Mouse (Mus musculus) heart, embryonic 16.5 days (tissue): ENCODE measurements around the gene Krt42. TPM values are rescaled to one million over a fixed set of nuclear protein-coding genes. Genes with fewer than 3 reads are reported as not detected.
A peak's percentile ranks its signal among the peaks of the same experiment; 100 is the strongest.

Source experiments
- ATAC-seq: fragments of 200-750 bp; cut with Nextera tagmentation; replicated peaks from 2 replicates; pipeline ENCODE4 v1.8.0; 2017; ENCODE audit warnings: moderate number of reproducible peaks; ENCODE audit not compliant: insufficient read depth, low FRiP score; ENCODE audit errors: extremely low read depth
- H3K27ac ChIP-seq: fragments of 300-500 bp; sonication (generic); 2 replicates; pipeline ENCODE4 v1.5.1; 2014; ENCODE audit warnings: mild to moderate bottlenecking, low read length, control low read depth, moderate library complexity
- H3K27me3 ChIP-seq: fragments of 300-500 bp; sonication (generic); 2 replicates; pipeline ENCODE4 v1.6.1; 2014; ENCODE audit warnings: low read length, mixed read lengths; ENCODE audit not compliant: control insufficient read depth, insufficient read depth
- H3K36me3 ChIP-seq: fragments of 300-500 bp; sonication (generic); 2 replicates; pipeline ENCODE4 v1.6.1; 2014; ENCODE audit not compliant: control insufficient read depth, insufficient read depth
- H3K4me1 ChIP-seq: fragments of 300-500 bp; sonication (generic); 2 replicates; pipeline ENCODE4 v1.6.1; 2014; ENCODE audit warnings: low read length, mixed read lengths; ENCODE audit not compliant: control insufficient read depth, insufficient read depth
- H3K4me2 ChIP-seq: fragments of 300-500 bp; sonication (generic); 2 replicates; pipeline ENCODE4 v1.6.1; 2014; ENCODE audit warnings: low read depth, mild to moderate bottlenecking, control low read depth, low read length
- H3K4me3 ChIP-seq: fragments of 300-500 bp; sonication (generic); 2 replicates; pipeline ENCODE4 v1.5.1; 2014; ENCODE audit warnings: mild to moderate bottlenecking, control low read depth, low read length
- H3K9ac ChIP-seq: fragments of 300-500 bp; sonication (generic); 2 replicates; pipeline ENCODE4 v1.6.1; 2014; ENCODE audit warnings: low read length, control low read depth
- H3K9me3 ChIP-seq: fragments of 300-500 bp; sonication (generic); replicated peaks from 2 replicates; pipeline ENCODE4 v1.6.1; 2016; ENCODE audit warnings: low read length; ENCODE audit not compliant: control insufficient read depth
- WGBS: fragments of 180-500 bp; shearing (Covaris S2); extraction: QIAGEN DNeasy Blood & Tissue Kit; methylation state at CpG from one replicate; pipeline ENCODE4 v1.1.7; 2014; 5-methylcytosine and 5-hydroxymethylcytosine counted together
- polyA plus RNA-seq: library from polyadenylated mRNA; unstranded; fragments of >200 nt; fragmentation: Nextera tagmentation; extraction: Ambion mirVana; gene quantifications from 2 replicates; pipeline ENCODE4 v1.2.1, GENCODE M21; 2015

The Krt42 gene
- polyA plus RNA-seq, 1 experiment from 2014 or later: not detected

DNA sequence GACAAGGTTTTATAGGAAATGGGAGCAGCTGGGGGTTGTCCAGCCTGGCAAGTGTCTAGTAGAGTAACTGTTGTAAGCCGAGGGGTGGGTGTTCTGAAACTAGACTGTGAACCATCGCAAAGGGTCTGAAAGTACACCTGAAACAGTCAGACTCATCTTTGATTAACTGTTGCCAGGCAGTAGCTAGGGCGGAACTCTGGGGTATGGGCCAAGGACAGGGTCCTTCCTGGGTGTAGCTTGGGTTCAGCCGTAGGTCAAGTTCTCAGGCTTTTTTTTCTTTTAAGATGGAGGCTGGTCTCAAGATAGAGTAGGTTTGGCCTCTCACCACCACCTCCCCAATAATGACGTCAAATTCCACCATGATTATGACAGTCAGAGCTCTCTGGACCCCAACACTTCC is 38.2 kb upstream of the Krt42 start:
- peaks cover 6% of the 10 kb centered on the region for H3K4me1 ChIP-seq
- no peak overlapping the region for H3K4me3 ChIP-seq
- no peak overlapping the region for H3K4me2 ChIP-seq
- H3K36me3 ChIP-seq: no peaks in the 10 kb centered on the region
- H3K27me3 ChIP-seq: no peaks in the 10 kb centered on the region
- no peak overlapping the region for H3K9ac ChIP-seq
- H3K9me3 ChIP-seq: no peaks in the 10 kb centered on the region
- WGBS: 80% methylated on average over 5 of the region's 5 CpGs
- H3K27ac ChIP-seq: no peak overlapping the region
- no peak for ATAC-seq

DNA sequence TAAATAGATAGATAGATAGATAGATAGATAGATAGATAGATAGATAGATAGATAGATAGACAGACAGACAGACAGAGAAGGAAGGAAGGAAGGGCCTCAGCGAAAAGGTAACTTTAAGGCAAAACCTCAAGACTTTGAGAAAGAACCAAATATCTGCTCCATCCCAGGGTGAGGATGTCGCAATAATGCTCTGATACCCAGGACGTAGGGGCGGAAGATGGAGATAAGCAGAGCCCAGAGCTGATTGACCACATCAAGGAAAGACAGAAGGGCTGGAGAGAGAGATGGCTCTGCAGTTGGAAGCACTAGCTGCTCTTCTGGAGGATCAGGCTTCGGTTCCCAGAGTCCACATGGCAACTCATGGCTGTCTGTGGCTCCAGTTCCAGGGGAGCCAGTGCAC is 31.6 kb upstream of the Krt42 start:
- no peaks in the 10 kb centered on the region for H3K36me3 ChIP-seq
- WGBS: 66% methylated on average over 5 of the region's 5 CpGs
- H3K27ac ChIP-seq: no peak overlapping the region
- H3K9ac ChIP-seq: no peak overlapping the region
- H3K9me3 ChIP-seq: no peaks in the 10 kb centered on the region
- no peak for ATAC-seq
- H3K27me3 ChIP-seq: 0 out of 2 replicates have a peak, but pooled peaks cover 2% of the 10 kb centered on the region
- no peak overlapping the region for H3K4me2 ChIP-seq
- peaks cover 3% of the 10 kb centered on the region; the same call in 1 of the 2 replicates for H3K4me1 ChIP-seq
- H3K4me3 ChIP-seq: no peak overlapping the region

DNA sequence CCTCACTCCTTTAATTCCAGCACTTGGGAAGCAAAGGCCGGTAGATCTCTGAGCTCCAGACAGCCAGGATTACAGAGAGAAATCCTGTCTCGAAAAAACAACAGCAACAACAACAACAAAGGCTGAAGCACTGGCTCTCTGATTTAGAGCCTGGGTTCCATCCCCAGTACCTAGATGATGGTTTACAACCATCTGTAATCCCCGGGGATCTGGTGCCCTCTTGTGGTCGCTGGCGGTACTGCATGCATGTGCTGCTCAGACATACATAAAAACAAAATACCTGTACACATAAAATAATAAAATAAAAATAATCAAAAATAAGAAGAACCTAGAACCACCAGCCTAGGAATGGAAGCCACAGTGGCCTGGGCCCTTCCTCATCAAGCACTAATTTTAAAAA is 30.6 kb upstream of the Krt42 start:
- ATAC-seq: no peak
- no peak overlapping the region for H3K9ac ChIP-seq

DNA sequence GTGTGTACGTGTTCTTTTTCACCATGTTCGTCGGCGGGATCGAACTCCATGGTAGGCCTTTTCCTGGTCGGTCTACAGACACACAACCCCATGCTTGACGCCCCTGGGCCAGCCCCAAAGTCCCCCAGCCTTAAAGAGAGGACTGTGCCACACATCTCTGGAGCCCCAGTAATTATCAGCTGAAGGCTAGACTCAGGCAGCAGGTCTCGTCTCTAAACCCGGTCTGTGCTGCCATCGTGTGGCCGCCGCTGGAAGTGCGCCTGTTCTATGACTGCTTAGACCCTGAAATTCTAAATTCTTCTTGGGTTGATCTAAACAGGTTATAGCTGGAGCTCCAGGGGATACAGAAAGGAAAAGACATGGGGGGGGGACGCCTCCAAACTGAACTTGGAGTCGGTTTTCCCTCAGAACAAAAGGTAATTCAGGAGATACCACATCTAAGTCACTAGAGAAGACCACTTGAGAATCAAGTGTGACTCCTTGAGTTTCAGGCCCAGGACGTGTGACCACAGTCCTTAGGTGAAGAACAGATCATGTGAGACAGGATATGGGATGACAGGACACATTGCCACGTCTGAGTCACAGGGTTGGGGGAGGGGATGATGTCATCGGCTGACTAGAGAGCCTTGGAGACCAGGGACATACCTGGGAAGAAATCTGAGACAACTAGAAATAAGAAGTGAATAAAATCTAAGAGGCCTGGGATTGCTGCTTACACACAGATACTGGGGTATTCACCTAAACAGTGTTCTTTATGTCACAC is 28.8 kb upstream of the Krt42 start:
- Histone ChIP-seq H3K9ac (no peak overlapping the region), H3K4me3 (peak overlapping the region; percentile 16), H3K27ac (no peak overlapping the region), H3K4me2 (peak overlapping the region; percentile 57), H3K36me3 (no peaks in the 10 kb centered on the region), H3K27me3 (peaks cover 4% of the 10 kb centered on the region; the same call in 1 of the 2 replicates), H3K9me3 (no peaks in the 10 kb centered on the region), H3K4me1 (peaks cover 3% of the 10 kb centered on the region; the same call in 1 of the 2 replicates)
- WGBS: 15% methylated on average over 18 of the region's 18 CpGs
- no peak for ATAC-seq

More for the DNA sequence above, 30.6 kb upstream of the Krt42 start:
- H3K36me3 ChIP-seq: no peaks in the 10 kb centered on the region
- 0 out of 2 replicates have a peak overlapping the region, but pooled peaks have one; percentile 20 for H3K4me2 ChIP-seq
- WGBS: 8% methylated on average over 5 of the region's 5 CpGs
- no peak overlapping the region for H3K4me3 ChIP-seq
- H3K27ac ChIP-seq: no peak overlapping the region
- peaks cover 4% of the 10 kb centered on the region; the same call in 1 of the 2 replicates for H3K27me3 ChIP-seq
- H3K9me3 ChIP-seq: no peaks in the 10 kb centered on the region
- peaks cover 3% of the 10 kb centered on the region; the same call in 1 of the 2 replicates for H3K4me1 ChIP-seq

DNA sequence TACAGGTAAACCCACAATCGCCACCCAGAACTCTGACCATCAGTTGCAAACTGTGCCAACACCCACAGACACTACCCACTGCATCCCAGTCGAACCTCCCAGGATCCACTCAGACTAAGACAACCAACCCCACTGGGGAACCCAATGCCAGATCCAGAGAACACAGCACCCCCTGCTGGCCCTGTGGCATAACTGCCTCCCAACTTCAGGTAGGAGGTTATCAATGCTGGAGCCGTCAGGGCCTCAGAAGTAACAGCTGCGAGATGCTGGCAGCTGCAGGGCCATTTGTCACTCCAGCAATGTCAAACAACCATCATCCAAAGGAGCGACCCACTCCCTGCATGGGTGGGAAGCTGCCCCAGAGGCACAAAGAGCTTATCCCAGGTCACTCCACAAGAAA is 28.1 kb upstream of the Krt42 start:
- H3K4me2 ChIP-seq: peak overlapping the region; percentile 57
- WGBS: 25% methylated on average over 5 of the region's 5 CpGs
- H3K4me3 ChIP-seq: no peak overlapping the region; the same call in 1 of the 2 replicates
- peaks cover 4% of the 10 kb centered on the region; the same call in 1 of the 2 replicates for H3K27me3 ChIP-seq
- peaks cover 3% of the 10 kb centered on the region; the same call in 1 of the 2 replicates for H3K4me1 ChIP-seq
- ATAC-seq: no peak
- H3K9me3 ChIP-seq: no peaks in the 10 kb centered on the region
- H3K36me3 ChIP-seq: no peaks in the 10 kb centered on the region
- no peak overlapping the region for H3K27ac ChIP-seq
- no peak overlapping the region for H3K9ac ChIP-seq

DNA sequence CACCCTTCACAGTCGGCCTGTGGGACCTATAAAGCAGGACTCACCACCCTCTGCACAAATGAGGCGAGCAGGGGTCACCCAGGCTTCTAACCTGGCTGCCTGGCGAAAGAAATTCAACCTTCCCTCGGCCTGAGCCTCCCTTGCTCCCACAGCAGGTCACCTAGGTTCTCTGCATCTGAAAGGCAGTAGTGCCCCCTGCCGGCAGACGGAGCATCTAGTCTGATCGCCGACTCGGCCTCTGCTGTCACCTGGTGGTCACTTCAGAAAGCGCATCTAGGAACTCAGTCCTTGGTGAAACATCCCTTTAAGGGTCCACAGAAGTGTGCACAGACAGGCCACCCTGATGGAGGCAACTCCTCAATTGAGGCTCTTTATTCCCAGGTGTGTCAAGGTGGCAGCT is 25.6 kb upstream of the Krt42 start:
- Histone ChIP-seq H3K36me3 (no peaks in the 10 kb centered on the region), H3K4me3 (no peak overlapping the region), H3K4me2 (no peak overlapping the region), H3K27ac (no peak overlapping the region), H3K4me1 (peaks cover 3% of the 10 kb centered on the region; the same call in 1 of the 2 replicates), H3K27me3 (peaks cover 4% of the 10 kb centered on the region; the same call in 1 of the 2 replicates), H3K9ac (no peak overlapping the region), H3K9me3 (no peaks in the 10 kb centered on the region)
- WGBS: 7% methylated on average over 10 of the region's 10 CpGs
- 0 out of 2 replicates have a peak, but pooled peaks have one; percentile 34 for ATAC-seq

DNA sequence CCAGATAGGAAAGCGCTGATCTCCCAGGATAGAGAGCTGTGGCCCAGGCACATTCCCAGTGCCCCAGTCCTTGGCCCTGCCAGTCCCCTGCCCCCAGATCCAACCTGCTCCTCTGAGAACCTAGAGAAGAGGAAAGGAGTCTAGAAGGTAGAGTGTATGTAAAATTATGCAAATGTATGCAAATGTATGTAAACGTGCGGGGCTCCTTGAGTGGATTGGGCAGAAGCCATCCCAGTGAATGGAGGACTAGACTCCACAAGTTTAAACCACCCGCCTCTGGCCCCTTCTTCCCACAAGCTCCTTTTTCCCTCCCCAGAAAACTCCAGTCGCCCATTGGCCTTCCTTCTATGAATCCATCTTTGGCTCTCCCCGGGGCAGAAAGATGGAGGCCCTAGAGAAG is 23.2 kb upstream of the Krt42 start:
- H3K36me3 ChIP-seq: no peaks in the 10 kb centered on the region
- H3K4me2 ChIP-seq: no peak overlapping the region
- no peak for ATAC-seq
- no peak overlapping the region for H3K27ac ChIP-seq
- WGBS: 60% methylated on average over 6 of the region's 6 CpGs
- H3K27me3 ChIP-seq: peaks cover 4% of the 10 kb centered on the region; the same call in 1 of the 2 replicates
- no peak overlapping the region for H3K9ac ChIP-seq
- no peak overlapping the region for H3K4me3 ChIP-seq
- no peaks in the 10 kb centered on the region for H3K4me1 ChIP-seq
- H3K9me3 ChIP-seq: no peaks in the 10 kb centered on the region

DNA sequence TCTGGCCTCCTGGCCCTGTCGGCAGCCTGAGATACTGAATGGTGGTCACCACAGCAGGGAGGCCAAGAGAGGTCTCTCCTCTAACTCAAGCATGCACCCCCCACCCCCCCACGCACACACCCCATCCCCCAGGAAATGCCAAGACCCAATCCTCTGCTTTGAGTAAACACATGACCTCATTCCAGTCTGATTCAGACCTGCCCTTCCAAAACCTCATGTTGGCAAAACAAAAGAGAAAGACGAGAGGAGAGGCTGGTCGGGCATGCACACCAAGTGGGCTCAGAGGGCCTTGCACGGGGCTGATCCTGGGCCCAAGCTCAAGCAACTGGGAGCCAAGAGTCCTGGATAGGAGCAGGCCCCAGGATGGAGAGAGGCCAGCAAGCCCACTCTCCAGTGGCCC is 20.6 kb upstream of the Krt42 start:
- 35% methylated on average over 5 of the region's 5 CpGs for WGBS
- H3K4me2 ChIP-seq: no peak overlapping the region
- H3K4me1 ChIP-seq: no peaks in the 10 kb centered on the region
- no peaks in the 10 kb centered on the region; the same call in 1 of the 2 replicates for H3K27me3 ChIP-seq
- no peaks in the 10 kb centered on the region for H3K9me3 ChIP-seq
- peak overlapping the region; percentile 51; the same call in 1 of the 2 replicates for H3K27ac ChIP-seq
- H3K36me3 ChIP-seq: no peaks in the 10 kb centered on the region
- H3K4me3 ChIP-seq: no peak overlapping the region
- ATAC-seq: no peak
- H3K9ac ChIP-seq: no peak overlapping the region

DNA sequence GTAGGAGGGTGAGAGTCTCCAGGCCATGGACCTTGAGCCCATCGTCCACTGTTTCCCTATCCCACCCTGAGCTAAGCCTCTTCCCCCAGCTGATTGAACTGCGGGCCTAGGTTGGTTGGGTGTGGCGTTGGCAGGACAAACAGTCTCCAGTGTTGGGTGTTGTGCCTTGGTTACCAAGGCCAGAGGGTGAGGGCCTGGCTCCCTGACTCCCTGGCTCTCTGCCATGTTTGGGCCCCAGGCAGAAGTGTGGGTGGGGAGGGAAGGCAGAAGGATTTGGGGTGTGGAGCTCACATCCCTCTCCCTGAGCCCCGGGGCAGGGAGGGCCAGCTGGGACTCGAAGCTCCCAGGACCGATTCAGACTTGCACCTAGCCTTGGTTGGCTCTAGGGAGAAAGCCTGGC is 19.3 kb upstream of the Krt42 start:
- H3K36me3 ChIP-seq: no peaks in the 10 kb centered on the region
- no peak overlapping the region for H3K27ac ChIP-seq
- H3K9ac ChIP-seq: no peak overlapping the region
- no peaks in the 10 kb centered on the region for H3K9me3 ChIP-seq
- H3K4me1 ChIP-seq: no peaks in the 10 kb centered on the region
- H3K4me3 ChIP-seq: no peak overlapping the region
- WGBS: 75% methylated on average over 6 of the region's 6 CpGs
- H3K4me2 ChIP-seq: no peak overlapping the region
- ATAC-seq: no peak
- H3K27me3 ChIP-seq: no peaks in the 10 kb centered on the region; the same call in 1 of the 2 replicates
